Mouse (Mus musculus): ENCODE data around the gene 1700020L24Rik. TPM values are rescaled to one million over a fixed set of nuclear protein-coding genes. Genes with fewer than 3 reads are reported as not detected.

Gene 1700020L24Rik
- polyA plus RNA-seq, 1 experiment, result not detected

GRCm38 (mm10) chr11:83410510-83410909, 27.0 kb upstream of the 1700020L24Rik start:
- H3K27ac ChIP-seq (ENCODE audit: insufficient read depth, low read depth, low read length), result no peak overlapping the region
- H3K4me3 ChIP-seq (ENCODE audit: insufficient read depth, low read length), result no peak overlapping the region
- TF ChIP-seq POLR2A (IDR thresholded peaks at IDR 0.05; ENCODE audit: borderline replicate concordance, low read depth, low read length) (no peak), CTCF (IDR thresholded peaks at IDR 0.05; ENCODE audit: low read depth, low read length) (no peak)
- H3K4me1 ChIP-seq (ENCODE audit: control insufficient read depth, insufficient read depth, low read length), result no peaks in the 10 kb centered on the region

GRCm38 (mm10) chr11:83417080-83417479, 20.4 kb upstream of the 1700020L24Rik start:
- H3K4me3 ChIP-seq (ENCODE audit: insufficient read depth, low read length), result no peak overlapping the region
- H3K4me1 ChIP-seq (ENCODE audit: control insufficient read depth, insufficient read depth, low read length), result no peaks in the 10 kb centered on the region
- H3K27ac ChIP-seq (ENCODE audit: insufficient read depth, low read depth, low read length), result no peak overlapping the region
- no peak for TF ChIP-seq CTCF (IDR thresholded peaks at IDR 0.05; ENCODE audit: low read depth, low read length)
- TF ChIP-seq POLR2A (IDR thresholded peaks at IDR 0.05; ENCODE audit: borderline replicate concordance, low read depth, low read length), result no peak

GRCm38 (mm10) chr11:83417708-83418107, 19.8 kb upstream of the 1700020L24Rik start:
- TF ChIP-seq CTCF (IDR thresholded peaks at IDR 0.05; ENCODE audit: low read depth, low read length) (no peak), POLR2A (IDR thresholded peaks at IDR 0.05; ENCODE audit: borderline replicate concordance, low read depth, low read length) (no peak)
- H3K4me1 ChIP-seq (ENCODE audit: control insufficient read depth, insufficient read depth, low read length), result no peaks in the 10 kb centered on the region
- H3K27ac ChIP-seq (ENCODE audit: insufficient read depth, low read depth, low read length), result no peak overlapping the region
- no peak overlapping the region for H3K4me3 ChIP-seq (ENCODE audit: insufficient read depth, low read length)

GRCm38 (mm10) chr11:83418566-83418965, 18.9 kb upstream of the 1700020L24Rik start:
- H3K27ac ChIP-seq (ENCODE audit: insufficient read depth, low read depth, low read length), result no peak overlapping the region
- no peaks in the 10 kb centered on the region for H3K4me1 ChIP-seq (ENCODE audit: control insufficient read depth, insufficient read depth, low read length)
- H3K4me3 ChIP-seq (ENCODE audit: insufficient read depth, low read length), result no peak overlapping the region
- TF ChIP-seq CTCF (IDR thresholded peaks at IDR 0.05; ENCODE audit: low read depth, low read length) (no peak), POLR2A (IDR thresholded peaks at IDR 0.05; ENCODE audit: borderline replicate concordance, low read depth, low read length) (no peak)

- Histone ChIP-seq H3K4me3 (ENCODE audit: insufficient read depth, low read length) (no peak overlapping the region), H3K4me1 (ENCODE audit: control insufficient read depth, insufficient read depth, low read length) (no peaks in the 10 kb centered on the region), H3K27ac (ENCODE audit: insufficient read depth, low read depth, low read length) (no peak overlapping the region)
- no peak for TF ChIP-seq POLR2A (IDR thresholded peaks at IDR 0.05; ENCODE audit: borderline replicate concordance, low read depth, low read length)
- TF ChIP-seq CTCF (IDR thresholded peaks at IDR 0.05; ENCODE audit: low read depth, low read length), result no peak
Observed at GRCm38 (mm10) chr11:83420338-83420737, 17.1 kb upstream of the 1700020L24Rik start.

- Histone ChIP-seq H3K4me3 (ENCODE audit: insufficient read depth, low read length) (no peak overlapping the region), H3K4me1 (ENCODE audit: control insufficient read depth, insufficient read depth, low read length) (no peaks in the 10 kb centered on the region), H3K27ac (ENCODE audit: insufficient read depth, low read depth, low read length) (no peak overlapping the region)
- TF ChIP-seq CTCF (IDR thresholded peaks at IDR 0.05; ENCODE audit: low read depth, low read length) (no peak), POLR2A (IDR thresholded peaks at IDR 0.05; ENCODE audit: borderline replicate concordance, low read depth, low read length) (no peak)
Observed at GRCm38 (mm10) chr11:83421305-83421704, 16.2 kb upstream of the 1700020L24Rik start.

- Histone ChIP-seq H3K4me1 (ENCODE audit: control insufficient read depth, insufficient read depth, low read length) (peaks cover 2% of the 10 kb centered on the region; the same call in 1 of the 2 replicates), H3K4me3 (ENCODE audit: insufficient read depth, low read length) (no peak overlapping the region), H3K27ac (ENCODE audit: insufficient read depth, low read depth, low read length) (no peak overlapping the region)
- peak; percentile 81 for TF ChIP-seq CTCF (IDR thresholded peaks at IDR 0.05; ENCODE audit: low read depth, low read length)
- no peak for TF ChIP-seq POLR2A (IDR thresholded peaks at IDR 0.05; ENCODE audit: borderline replicate concordance, low read depth, low read length)
Observed at GRCm38 (mm10) chr11:83424681-83425080, 12.8 kb upstream of the 1700020L24Rik start.

- Histone ChIP-seq H3K27ac (ENCODE audit: insufficient read depth, low read depth, low read length) (no peak overlapping the region), H3K4me3 (ENCODE audit: insufficient read depth, low read length) (peak overlapping the region; percentile 38), H3K4me1 (ENCODE audit: control insufficient read depth, insufficient read depth, low read length) (peaks cover 2% of the 10 kb centered on the region; the same call in 1 of the 2 replicates)
- TF ChIP-seq CTCF (IDR thresholded peaks at IDR 0.05; ENCODE audit: low read depth, low read length), result no peak
- TF ChIP-seq POLR2A (IDR thresholded peaks at IDR 0.05; ENCODE audit: borderline replicate concordance, low read depth, low read length), result no peak
Observed at GRCm38 (mm10) chr11:83426964-83427363, 10.5 kb upstream of the 1700020L24Rik start.

- no peak for TF ChIP-seq POLR2A (IDR thresholded peaks at IDR 0.05; ENCODE audit: borderline replicate concordance, low read depth, low read length)
- TF ChIP-seq CTCF (IDR thresholded peaks at IDR 0.05; ENCODE audit: low read depth, low read length), result no peak
- Histone ChIP-seq H3K4me1 (ENCODE audit: control insufficient read depth, insufficient read depth, low read length) (peaks cover 2% of the 10 kb centered on the region; the same call in 1 of the 2 replicates), H3K27ac (ENCODE audit: insufficient read depth, low read depth, low read length) (no peak within 1 kb of the TSS), H3K4me3 (ENCODE audit: insufficient read depth, low read length) (no peak within 1 kb of the TSS)
Observed at GRCm38 (mm10) chr11:83429355-83429754, 8.1 kb upstream of the 1700020L24Rik start, which contains the start of gene Gas2l2. Gene Gas2l2, minus strand, starts transcription at chr11:83429455.

GRCm38 (mm10) chr11:83432533-83432932, 4.9 kb upstream of the 1700020L24Rik start:
- TF ChIP-seq POLR2A (IDR thresholded peaks at IDR 0.05; ENCODE audit: borderline replicate concordance, low read depth, low read length), result no peak
- no peak for TF ChIP-seq CTCF (IDR thresholded peaks at IDR 0.05; ENCODE audit: low read depth, low read length)
- Histone ChIP-seq H3K4me3 (ENCODE audit: insufficient read depth, low read length) (no peak overlapping the region), H3K4me1 (ENCODE audit: control insufficient read depth, insufficient read depth, low read length) (no peaks in the 10 kb centered on the region; the same call in 1 of the 2 replicates), H3K27ac (ENCODE audit: insufficient read depth, low read depth, low read length) (no peak overlapping the region)
